Mouse (Mus musculus) T-helper 17 cell (primary cell): ENCODE results near the gene Stt3b.

ENCODE experiments used
- in situ Hi-C, 2 experiments: fragments of 300-600 bp; cut with MboI, MseI; formaldehyde crosslinking; loops; 1 replicate in 1 of 2; 2 replicates in 1 of 2; pipeline ENCODE4 v1.15.1; 2025; ENCODE audit warnings: high pct_unique_total_duplicates in 2 of 2

Gene Stt3b

DNA sequence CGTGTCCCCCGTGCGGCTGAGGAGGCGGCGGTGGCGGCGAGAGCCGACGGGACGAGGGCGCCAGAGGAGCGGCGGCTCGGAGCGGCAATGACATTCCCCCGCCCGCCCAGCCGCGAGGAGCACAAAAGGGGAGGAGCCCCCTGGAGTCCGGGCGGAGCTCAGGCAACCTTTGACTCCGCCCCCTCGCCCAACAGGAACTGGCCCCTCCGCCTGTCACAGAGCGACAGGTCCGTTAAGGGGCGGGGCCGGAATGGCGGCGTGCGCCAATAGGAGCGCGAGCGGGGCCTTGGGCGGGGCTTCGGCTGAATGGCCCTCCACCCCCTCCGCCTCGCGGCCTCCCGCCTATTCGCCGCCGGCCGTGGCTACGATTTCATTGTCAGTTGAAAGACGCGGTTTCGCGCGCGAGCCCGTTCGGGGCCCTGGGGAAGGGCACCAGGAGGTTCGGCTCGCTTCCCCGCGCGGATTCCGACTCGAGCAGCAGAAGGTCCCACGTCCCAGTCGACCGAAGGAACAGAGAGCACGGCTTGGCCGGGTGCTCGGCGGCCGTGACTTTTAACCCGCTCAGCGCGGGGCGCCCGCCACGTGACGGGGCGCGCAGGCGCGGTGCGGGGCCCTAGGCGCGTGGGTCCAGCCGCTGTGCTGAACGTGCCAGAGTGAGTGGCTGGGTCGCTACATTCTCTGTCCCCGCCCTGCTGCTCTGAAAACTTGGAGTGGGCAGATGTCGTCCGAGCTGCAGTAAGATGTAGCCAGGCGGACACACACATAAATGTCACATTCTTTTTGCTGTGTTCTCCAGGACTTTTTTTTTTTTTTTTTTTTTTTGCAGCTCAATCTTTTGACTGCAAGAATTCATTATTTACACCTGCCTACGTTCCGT is at the start of gene Stt3b:
Gene Stt3b (minus strand): TSS at position 76 of the 877 bp plus-strand sequence.
- in situ Hi-C loops, result loop anchor here in 1 of 2 experiments (25.0 kb wide), 1 partner anchor 827 kb away; no protein-coding TSS in a partner anchor

- in situ Hi-C loops, result no loop called here
Observed at GRCm38 (mm10) chr9:115358421-115358820, 48.2 kb upstream of the Stt3b start.

- in situ Hi-C loops, result no loop called here
Observed at GRCm38 (mm10) chr9:115357996-115358395, 47.8 kb upstream of the Stt3b start.

DNA sequence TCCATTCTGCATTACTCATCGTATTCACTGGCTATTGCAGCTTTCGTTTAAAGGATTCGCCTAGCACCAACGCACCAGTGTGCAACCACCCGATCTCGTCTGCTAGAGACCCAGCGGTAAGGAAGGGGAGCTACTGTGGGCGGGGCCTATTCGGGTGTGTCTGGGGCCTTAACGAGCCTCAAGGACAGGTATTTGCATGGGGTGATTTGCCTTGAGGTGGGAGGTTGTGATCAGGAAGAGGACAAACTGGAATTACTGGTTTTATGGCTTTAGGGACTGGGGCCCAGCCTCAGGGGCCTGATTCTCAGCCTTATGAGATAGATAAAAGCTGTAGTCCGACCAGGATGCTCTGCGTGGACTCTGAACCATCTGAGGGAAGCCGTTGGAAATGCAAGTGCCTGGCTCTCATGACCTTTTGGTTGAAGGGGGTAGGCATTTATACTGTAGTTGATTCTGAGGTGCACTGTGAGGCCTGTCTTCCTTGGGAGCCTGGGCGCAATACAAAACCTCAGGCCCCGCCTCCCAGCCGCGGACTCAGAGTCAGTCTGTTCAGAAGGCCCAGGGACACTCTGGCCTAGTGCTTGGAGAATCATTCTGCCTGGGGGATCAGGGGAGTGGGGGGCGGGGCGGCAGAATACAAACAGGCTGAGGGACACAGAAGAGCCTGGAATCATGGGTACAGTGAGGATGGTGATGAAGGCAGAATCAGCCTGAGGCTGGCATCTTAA is 46.7 kb upstream of the Stt3b start:
- in situ Hi-C loops, result no loop called here

- in situ Hi-C loops, result no loop called here
Observed at GRCm38 (mm10) chr9:115355972-115356371, 45.8 kb upstream of the Stt3b start.

GRCm38 (mm10) chr9:115349741-115350512 is 39.7 kb upstream of the Stt3b start:
- in situ Hi-C loops, result no loop called here

GRCm38 (mm10) chr9:115349106-115349505 is 38.9 kb upstream of the Stt3b start:
- in situ Hi-C loops, result no loop called here

DNA sequence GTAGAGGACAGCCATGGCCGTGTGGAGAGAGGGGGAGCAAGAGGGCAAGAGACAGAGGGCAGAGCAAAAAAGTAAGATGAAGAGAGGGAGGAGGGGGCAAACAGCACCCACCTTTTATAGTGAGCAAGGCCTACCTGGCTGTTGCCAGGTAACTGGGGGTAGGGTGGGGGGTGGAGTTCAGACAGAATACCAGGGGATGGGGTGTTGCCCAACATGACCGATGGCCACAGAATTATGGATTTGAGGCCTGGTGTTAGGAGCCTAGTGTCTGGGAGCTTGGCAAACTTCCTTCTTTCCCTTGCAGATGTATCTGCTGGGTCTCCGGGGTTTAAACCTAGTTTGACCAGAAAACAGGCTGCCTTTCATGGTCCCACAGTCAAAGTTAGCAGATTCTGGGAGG is 34.7 kb upstream of the Stt3b start:
- in situ Hi-C loops, result no loop called here

DNA sequence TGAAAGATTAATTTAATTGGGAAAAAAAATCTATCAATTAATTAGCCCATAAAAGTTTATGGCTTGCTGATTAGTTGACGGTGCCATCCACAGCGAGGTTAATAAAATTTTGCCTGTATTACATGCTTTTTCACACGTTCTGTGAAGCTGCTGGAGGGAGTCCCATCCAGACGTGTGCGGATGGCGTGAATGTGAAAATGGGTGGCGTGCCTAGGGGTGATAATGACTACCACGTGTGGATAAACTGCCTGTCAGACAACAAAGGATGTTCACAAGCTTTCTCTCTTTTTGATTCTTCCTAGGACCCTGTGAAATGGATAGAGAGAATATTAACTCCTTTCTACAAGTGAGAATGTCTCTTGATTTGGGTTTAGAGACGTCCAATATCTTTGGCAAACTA is 31.4 kb upstream of the Stt3b start:
- in situ Hi-C loops, result no loop called here

- in situ Hi-C loops, result no loop called here
Observed at GRCm38 (mm10) chr9:115340212-115340815, 30.1 kb upstream of the Stt3b start.

DNA sequence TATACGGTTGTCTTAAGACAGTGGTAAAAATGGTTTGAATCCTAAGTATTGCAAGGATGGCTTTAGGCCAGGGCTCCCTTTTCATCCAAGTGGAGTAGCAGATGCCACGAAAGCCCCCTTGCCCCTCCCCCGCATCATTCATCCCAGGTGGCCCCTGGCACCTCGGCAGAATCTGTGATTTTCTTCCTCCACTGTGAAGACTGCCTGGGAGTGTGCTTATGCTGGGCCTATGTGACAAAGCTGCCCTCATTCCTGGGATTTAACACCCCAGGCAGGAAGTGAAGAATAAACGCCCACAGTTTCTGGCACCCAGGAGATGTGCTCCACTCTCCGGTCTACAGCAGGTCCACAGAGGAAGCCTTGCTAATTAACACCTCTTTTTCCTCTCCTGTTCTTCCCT is 28.6 kb upstream of the Stt3b start:
- in situ Hi-C loops, result no loop called here

- in situ Hi-C loops, result no loop called here
Observed at GRCm38 (mm10) chr9:115333016-115333415, 22.8 kb upstream of the Stt3b start.

DNA sequence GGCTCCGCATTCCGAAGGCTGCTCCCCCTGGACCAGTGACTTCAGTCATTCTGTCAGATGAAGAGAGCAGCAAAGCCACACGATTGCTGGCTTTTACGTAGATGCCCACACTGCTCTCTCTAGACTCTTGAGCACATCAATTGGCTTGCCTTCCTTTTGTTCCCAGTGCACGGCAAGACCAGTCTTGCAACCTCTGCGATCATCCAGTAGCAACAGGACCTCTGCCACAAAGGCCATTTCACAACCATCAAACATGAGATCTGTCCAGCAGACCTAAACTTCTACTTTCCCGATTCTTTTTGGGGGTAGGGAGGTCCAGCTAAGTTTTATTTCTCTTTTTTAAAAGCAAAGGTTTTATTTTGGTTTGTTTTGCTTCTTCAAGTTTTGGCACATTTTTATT is 22.1 kb upstream of the Stt3b start:
- in situ Hi-C loops, result no loop called here

DNA sequence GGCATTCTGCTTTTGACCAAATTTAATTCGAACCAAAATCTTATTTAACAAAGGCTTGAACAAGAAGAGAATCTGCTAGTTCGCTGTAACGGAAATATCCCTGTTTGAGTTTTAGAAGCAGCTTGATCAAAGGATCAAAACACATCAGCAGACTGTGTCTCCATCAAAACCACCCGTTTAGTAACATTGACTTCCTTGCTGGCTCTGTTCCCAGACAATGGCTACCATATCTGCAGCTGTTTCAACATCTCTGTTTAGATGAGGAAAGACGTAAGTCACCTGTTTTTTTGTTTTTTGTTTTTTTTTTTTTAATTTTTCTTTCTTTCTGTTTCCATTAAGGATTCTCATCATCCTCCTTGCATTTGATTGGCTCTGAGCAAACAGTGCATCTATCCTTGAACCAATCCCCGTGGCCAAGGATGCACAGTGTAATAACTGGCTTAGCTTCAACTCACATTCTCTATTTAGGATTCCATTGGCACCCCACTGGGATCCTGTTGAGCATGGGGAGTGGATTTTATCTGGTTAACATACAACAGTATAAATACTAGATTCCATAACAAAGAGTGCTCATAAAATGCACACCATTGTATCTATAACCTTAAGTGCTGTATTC is 20.7 kb upstream of the Stt3b start:
- in situ Hi-C loops, result no loop called here

GRCm38 (mm10) chr9:115326533-115326890 is 16.3 kb upstream of the Stt3b start:
- in situ Hi-C loops, result loop anchor here in 1 of 2 experiments (5.0 kb wide), 1 partner anchor 76 kb away; no protein-coding TSS in a partner anchor

GRCm38 (mm10) chr9:115325831-115326532 is 15.8 kb upstream of the Stt3b start:
- in situ Hi-C loops, result loop anchor here in 1 of 2 experiments (5.0 kb wide), 1 partner anchor 76 kb away; no protein-coding TSS in a partner anchor

DNA sequence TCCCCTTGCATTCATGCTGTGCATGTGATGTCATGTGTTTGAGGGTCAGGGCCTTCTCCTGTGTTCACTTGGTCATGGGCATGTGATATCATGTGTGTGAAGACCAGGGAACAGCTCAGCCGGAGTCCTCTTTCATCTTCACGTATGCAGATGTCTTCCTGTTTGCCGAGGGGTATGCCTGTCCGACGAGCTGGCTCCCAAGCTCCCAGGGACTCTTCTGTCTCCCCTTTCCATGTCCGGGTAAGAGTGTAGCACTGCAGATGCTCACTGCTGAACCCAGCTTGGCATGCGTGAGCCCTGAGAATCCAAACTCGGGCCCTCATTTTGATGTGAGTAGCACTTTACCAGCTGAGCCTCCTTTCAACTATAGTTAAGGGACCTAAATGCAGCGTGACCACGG is 13.4 kb upstream of the Stt3b start:
- in situ Hi-C loops, result loop anchor here in 1 of 2 experiments (25.0 kb wide), 1 partner anchor 814 kb away; no protein-coding TSS in a partner anchor

- in situ Hi-C loops, result loop anchor here in 1 of 2 experiments (25.0 kb wide), 1 partner anchor 815 kb away; no protein-coding TSS in a partner anchor
Observed at GRCm38 (mm10) chr9:115322385-115322784, 12.2 kb upstream of the Stt3b start.

- in situ Hi-C loops, result loop anchor here in 1 of 2 experiments (25.0 kb wide), 1 partner anchor 816 kb away; no protein-coding TSS in a partner anchor
Observed at GRCm38 (mm10) chr9:115321052-115321451, 10.8 kb upstream of the Stt3b start.

GRCm38 (mm10) chr9:115320156-115320555 is 9.9 kb upstream of the Stt3b start:
- in situ Hi-C loops, result loop anchor here in 1 of 2 experiments (25.0 kb wide), 1 partner anchor 817 kb away; no protein-coding TSS in a partner anchor
